Mouse (Mus musculus) adrenal gland, postnatal 36 days (tissue): Measurements from ENCODE around the gene Ndc1. TPM values are rescaled to one million over a fixed set of nuclear protein-coding genes. Genes with fewer than 3 reads are reported as not detected.
A peak's percentile ranks its signal among the peaks of the same experiment; 100 is the strongest.

ENCODE experiments used
- DNase-seq, 2 experiments: peaks; one replicate each; pipeline ENCODE4 v3.0.0; 2021; ENCODE audit warnings: mixed read lengths in 1 of 2
- microRNA-seq: library from miRNA; unstranded; fragments of <30 nt; microRNA quantifications from one replicate; pipeline ENCODE4 v1.2.0, GENCODE M21; 2021
- total RNA-seq, 2 experiments: library from RNA; stranded (reverse); gene quantifications; 2 replicates each; pipeline ENCODE4 v1.2.3; 2021

Gene Ndc1
- total RNA-seq, 2 experiments from 2014 or later: 9.5 to 12.4 TPM

DNA sequence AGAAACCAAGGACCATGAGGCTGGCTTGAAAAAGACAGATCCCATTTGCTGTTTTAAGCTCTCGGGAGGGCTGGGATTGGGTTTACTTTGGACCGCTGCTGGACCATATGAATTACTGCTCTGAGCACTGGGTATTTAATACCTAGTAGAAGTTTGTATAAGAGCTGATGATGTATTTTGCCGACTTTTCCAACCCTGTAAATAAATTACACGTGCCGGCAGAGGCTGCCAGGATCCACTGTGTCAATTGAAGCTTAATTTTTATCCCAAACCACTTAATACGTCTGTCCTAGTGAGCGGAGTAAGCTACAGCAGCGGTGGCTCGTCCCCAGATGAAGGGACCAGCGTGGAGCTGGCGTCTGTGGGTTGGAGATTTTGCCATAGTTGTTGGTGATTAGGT, 74.7 kb downstream of the Ndc1 start:
- DNase-seq: no peak

GRCm38 (mm10) chr4:107442891-107443483, 75.4 kb downstream of the Ndc1 start:
- no peak for DNase-seq

DNA sequence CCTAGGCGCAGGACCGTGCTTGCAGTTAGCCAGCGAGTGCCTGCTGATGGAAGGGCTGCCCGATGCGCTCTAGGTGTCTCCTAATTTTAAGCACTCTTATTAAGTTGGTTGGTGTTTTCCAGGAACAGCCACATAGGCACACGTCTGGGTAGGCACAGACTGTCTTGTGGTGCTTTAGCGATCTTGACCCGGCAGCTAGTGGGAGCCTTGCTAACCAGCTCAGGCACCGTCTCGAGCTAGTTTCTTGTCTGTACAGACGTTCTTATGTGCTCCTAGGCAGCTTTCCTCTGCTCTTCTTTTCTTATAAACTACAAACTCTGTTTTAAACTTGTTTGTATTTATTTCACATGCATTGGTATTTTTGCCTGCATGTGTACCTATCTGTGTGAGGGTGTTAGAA, 76.0 kb downstream of the Ndc1 start:
- no peak for DNase-seq

DNA sequence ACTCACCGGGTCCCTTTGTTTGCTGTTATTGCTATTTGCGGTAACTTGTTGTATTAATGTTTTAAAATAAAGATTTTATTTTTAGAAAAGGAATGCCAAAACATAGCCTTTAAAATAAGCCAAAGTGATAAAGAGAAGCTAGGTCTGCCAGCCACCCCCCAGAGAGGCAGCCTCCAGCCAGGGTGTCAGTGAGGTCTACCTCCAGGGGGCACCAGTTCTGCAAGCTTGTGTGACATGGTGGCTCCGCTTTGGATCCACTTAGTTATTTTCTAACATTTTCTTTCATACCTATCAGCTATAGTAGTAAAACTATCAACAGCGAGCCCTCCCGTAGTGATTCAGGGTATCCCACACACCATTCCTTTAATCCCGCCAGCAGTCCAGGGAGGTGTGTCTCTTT, 80.9 kb downstream of the Ndc1 start:
- DNase-seq: peak in 1 of 2 experiments; percentile 45

DNA sequence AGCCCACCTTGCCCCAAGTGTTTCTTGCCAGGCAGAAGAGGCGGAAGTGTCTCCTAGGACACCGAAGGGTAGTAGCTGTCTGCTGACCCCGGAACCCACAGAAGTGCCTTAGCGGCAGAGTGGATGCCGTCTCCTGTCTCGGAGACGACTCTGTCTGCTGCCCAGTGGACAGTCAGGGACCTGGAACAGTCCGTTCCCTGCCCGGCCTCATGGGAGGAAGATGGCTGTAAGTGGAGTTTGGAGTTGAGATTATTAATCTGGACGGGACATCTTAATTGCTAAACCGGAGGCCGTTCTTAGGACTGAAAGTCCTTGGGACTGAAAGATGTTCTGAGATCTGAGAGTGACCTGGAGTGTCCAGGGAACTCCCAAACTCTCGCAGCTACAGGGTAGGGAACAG, 81.9 kb downstream of the Ndc1 start:
- no peak for DNase-seq

DNA sequence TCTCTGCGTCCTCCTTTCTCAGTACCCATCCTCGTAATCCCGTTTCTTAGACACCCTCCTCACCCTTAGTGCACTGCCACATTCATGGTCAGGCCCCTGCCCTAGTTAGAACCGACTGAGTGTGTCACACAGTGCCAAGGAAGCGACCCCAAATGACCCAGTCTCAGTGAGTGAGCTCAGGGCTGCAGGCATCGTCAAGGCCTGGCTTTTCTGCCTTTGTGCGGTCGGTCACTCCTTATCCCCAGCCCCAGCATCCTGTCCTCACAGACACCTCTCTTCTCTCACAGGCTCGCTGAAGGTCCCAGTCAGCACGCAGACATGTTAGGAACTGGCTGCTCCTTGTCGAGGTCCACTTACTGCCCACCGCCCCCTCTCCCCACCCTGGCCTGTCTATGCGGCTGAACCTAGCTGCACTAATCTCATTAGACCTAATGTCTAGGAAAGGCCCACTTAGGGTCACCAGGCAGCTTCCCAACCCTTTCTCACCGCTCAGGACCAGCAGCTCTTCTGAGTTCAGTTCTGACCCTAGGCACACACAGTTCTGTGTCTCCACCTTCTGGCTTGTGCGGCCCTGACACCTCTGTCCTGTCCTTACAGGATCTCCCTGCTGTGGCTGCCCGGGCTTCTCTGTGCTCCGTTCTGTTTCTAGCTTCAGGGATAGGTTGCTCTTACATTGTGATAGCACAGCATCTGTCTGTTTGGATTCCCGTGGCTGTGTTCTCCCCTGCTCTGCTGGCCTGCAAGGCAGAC, 84.9 kb downstream of the Ndc1 start:
- no peak for DNase-seq

GRCm38 (mm10) chr4:107453141-107453984, 85.8 kb downstream of the Ndc1 start:
- DNase-seq: peak; percentile 88 to 90

GRCm38 (mm10) chr4:107457602-107458001, 90.0 kb downstream of the Ndc1 start:
- no peak for DNase-seq

- peak; percentile 33 to 42 for DNase-seq
These were observed 91.3 kb downstream of the Ndc1 start for GRCm38 (mm10) chr4:107458907-107459306.

GRCm38 (mm10) chr4:107459461-107459860, 91.9 kb downstream of the Ndc1 start:
- DNase-seq: no peak

GRCm38 (mm10) chr4:107460468-107460867, 92.9 kb downstream of the Ndc1 start:
- DNase-seq: no peak

Small RNAs within 50 kb of the gene (microRNA-seq; reads per million reads assigned to microRNA genes)
- not detected for gene Gm24804

Other genes with a start within 250 kb of the Ndc1 start
- gene Tmem59, start 189.4 kb upstream of the Ndc1 start, total RNA-seq: 100 to 1,000 TPM; 345 to 431 TPM
- 10 to 100 TPM; 20.2 to 27.3 TPM for gene Tceanc2, start 188.7 kb upstream of the Ndc1 start, total RNA-seq
- gene Ldlrad1, start 158.6 kb upstream of the Ndc1 start, total RNA-seq: not detected
- gene Lrrc42, start 114.3 kb upstream of the Ndc1 start, total RNA-seq: 10 to 100 TPM; 28.8 to 30.5 TPM
- 10 to 100 TPM; 15.8 to 26.7 TPM for gene Hspb11, start 114.2 kb upstream of the Ndc1 start, total RNA-seq
- not detected for gene Dio1, start 60.6 kb upstream of the Ndc1 start, total RNA-seq
- gene Yipf1, start 53.4 kb upstream of the Ndc1 start, total RNA-seq: 10 to 100 TPM; 56.4 to 90.9 TPM
- gene Glis1, start 66.8 kb downstream of the Ndc1 start, total RNA-seq: under 1 TPM; 0.43 to 0.93 TPM